Mouse (Mus musculus): ENCODE measurements around the gene Tmem235.
"Not testable (repeated sequence)": the region's sequence is repeated elsewhere in the genome, so short reads cannot be mapped to it uniquely, and the experiment has no call there.

The Tmem235 gene

GRCm38 (mm10) chr11:117860601-117861000 lies at the start of gene Tmem235:
Gene Tmem235, plus strand, starts transcription at chr11:117860752.
- DNase-seq, result no peak

GRCm38 (mm10) chr11:117813867-117814266 lies 46.7 kb upstream of the Tmem235 start:
- DNase-seq, result no peak

GRCm38 (mm10) chr11:117814704-117815366 lies 45.7 kb upstream of the Tmem235 start:
- DNase-seq, result no peak

GRCm38 (mm10) chr11:117815850-117816249 lies 44.7 kb upstream of the Tmem235 start:
- not testable (repeated sequence) for DNase-seq

GRCm38 (mm10) chr11:117816389-117816996 lies 44.1 kb upstream of the Tmem235 start:
- no peak for DNase-seq

GRCm38 (mm10) chr11:117819095-117819494 lies 41.5 kb upstream of the Tmem235 start:
- no peak for DNase-seq

GRCm38 (mm10) chr11:117820173-117820572 lies 40.4 kb upstream of the Tmem235 start:
- no peak for DNase-seq

GRCm38 (mm10) chr11:117821868-117822267 lies 38.7 kb upstream of the Tmem235 start:
- DNase-seq, result no peak

GRCm38 (mm10) chr11:117822728-117823241 lies 37.8 kb upstream of the Tmem235 start:
- DNase-seq, result peak; percentile 55 to 68

GRCm38 (mm10) chr11:117823411-117823810 lies 37.1 kb upstream of the Tmem235 start:
- DNase-seq, result no peak

GRCm38 (mm10) chr11:117824060-117824969 lies 36.2 kb upstream of the Tmem235 start:
- DNase-seq, result peak; percentile 82 to 92

GRCm38 (mm10) chr11:117825333-117826101 lies 35.0 kb upstream of the Tmem235 start, which contains the start of the genes Afmid and Tk1:
Gene Afmid, plus strand, starts transcription at chr11:117825924.
Gene Tk1, minus strand, starts transcription at chr11:117826092.
- DNase-seq, result peak; percentile 87 to 93

- DNase-seq, result peak in 1 of 2 experiments; percentile 28
Observed at GRCm38 (mm10) chr11:117826164-117826563, 34.4 kb upstream of the Tmem235 start.

GRCm38 (mm10) chr11:117826916-117827315 lies 33.6 kb upstream of the Tmem235 start:
- DNase-seq, result no peak

- DNase-seq, result no peak
Observed at GRCm38 (mm10) chr11:117827386-117827785, 33.2 kb upstream of the Tmem235 start.

GRCm38 (mm10) chr11:117828149-117828887 lies 32.2 kb upstream of the Tmem235 start:
- peak; percentile 75 to 83 for DNase-seq

GRCm38 (mm10) chr11:117828888-117829604 lies 31.5 kb upstream of the Tmem235 start:
- DNase-seq, result peak; percentile 65 to 82

- DNase-seq, result peak; percentile 94 to 95
Observed at GRCm38 (mm10) chr11:117829671-117830215, 30.8 kb upstream of the Tmem235 start.

- DNase-seq, result peak in 1 of 2 experiments; percentile 51
Observed at GRCm38 (mm10) chr11:117830401-117830800, 30.2 kb upstream of the Tmem235 start.

Measured in kidney, postnatal 25 days (tissue).